Mouse (Mus musculus) megakaryocyte progenitor cell, adult 5-6 weeks (primary cell): Measurements from ENCODE around the gene Plch1. TPM values are rescaled to one million over a fixed set of nuclear protein-coding genes. Genes with fewer than 3 reads are reported as not detected.
A peak's percentile ranks its signal among the peaks of the same experiment; 100 is the strongest.

ENCODE experiments used
- ATAC-seq: replicated peaks from 2 replicates; pipeline ENCODE4 v1.8.0; 2016; ENCODE audit warnings: mild to moderate bottlenecking, moderate TSS enrichment, inconsistent platforms; ENCODE audit not compliant: poor library complexity
- total RNA-seq, 2 experiments: library from RNA; stranded (forward) in 1 of 2; stranded (reverse) in 1 of 2; fragments of 157-497, 149-512 nt in 1 of 2; fragments of 200-1000 nt in 1 of 2; gene quantifications; 2 replicates each; pipeline versions ENCODE4 v1.2.3 to v1.2.4; 2015 to 2017

Gene Plch1
- total RNA-seq, 2 experiments from 2014 or later: 0.44 TPM; not detected in 1

DNA sequence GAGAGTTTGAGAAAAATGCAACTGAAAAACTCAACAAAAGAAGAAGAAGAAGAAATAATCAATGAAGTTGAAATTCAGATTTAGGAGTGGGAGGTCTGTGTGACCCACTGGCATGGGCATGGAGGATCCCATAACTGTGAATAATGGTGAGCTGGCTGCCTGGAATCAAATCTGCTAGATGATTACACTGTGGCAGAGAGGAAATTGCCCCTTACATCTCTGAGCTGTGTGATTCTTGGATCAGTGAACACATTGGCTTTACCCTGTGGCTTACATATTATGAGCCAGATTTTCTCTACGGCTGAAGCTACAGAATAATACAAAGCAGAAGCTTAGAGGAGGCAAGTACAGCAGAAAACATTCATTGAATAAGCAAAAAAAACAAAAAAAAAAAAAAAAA is 170.9 kb downstream of the Plch1 start:
- ATAC-seq: no peak

DNA sequence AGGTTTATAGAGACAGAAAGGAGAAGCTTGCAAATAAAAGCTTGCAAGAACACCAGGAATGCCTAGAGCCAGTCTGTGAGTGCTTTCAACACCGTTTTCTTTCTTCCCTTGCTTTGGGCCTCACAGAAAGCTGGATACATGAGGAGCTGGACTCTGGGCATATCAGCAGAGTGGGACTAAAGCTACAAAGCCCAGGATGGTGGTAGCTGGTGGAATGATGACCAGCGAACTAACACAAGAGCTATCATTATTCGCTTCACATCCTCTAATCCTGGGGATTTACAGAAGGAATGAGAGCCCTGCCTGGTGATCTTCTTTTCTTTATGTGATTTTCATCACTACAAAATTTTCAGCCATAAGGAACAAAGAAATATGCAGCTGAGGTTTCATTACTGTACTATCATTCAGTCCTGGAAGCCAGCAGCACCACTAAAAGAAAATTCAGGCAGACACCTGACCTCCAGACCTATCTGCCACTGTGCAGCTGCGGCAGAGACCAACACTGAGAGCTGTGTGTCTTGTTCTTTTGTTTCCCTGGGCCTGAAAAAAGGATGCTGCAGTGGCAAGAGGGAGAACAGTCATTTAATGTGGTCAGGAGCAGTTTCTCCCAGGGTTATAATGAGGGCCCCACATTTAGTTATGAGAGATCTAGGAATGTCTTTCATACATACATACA is 172.5 kb downstream of the Plch1 start:
- ATAC-seq: no peak

DNA sequence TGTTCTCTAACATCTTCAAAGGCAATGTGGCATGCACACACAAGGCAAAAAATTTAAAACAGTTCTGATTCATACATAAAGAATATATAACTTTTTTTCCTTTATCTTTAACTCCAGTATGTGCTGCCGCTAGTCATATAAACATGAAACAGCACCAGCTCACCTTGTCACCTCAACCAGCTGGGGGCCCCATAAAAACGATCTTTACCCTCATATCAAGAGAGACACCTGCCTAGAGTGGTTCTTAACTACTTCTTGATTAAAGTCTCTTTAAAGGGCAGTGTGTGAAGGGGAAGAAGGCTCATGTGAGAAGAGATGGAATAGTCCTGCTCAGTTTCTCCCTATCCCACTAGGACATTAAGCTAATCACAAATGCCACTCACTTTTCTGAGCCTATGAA is 205.6 kb downstream of the Plch1 start:
- no peak for ATAC-seq

DNA sequence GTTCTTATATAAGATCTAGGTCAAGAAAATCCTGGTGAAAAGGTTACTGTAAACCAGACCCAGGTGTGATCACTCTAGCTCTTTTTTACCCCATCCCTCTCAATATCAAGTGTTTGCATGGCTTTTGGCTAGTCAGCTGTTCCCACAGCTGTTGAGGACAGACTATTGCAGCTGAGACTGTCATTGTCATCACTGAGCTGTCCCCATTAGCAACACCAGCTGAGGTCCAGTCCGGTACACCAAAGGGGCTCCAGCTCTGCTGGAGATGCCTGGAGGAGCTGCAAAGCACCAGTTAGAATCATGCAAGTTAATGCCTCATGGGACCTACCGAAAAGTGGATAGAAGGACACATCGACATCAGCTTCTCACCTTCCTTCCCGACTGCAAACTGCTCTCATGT is 206.5 kb downstream of the Plch1 start:
- ATAC-seq: no peak

DNA sequence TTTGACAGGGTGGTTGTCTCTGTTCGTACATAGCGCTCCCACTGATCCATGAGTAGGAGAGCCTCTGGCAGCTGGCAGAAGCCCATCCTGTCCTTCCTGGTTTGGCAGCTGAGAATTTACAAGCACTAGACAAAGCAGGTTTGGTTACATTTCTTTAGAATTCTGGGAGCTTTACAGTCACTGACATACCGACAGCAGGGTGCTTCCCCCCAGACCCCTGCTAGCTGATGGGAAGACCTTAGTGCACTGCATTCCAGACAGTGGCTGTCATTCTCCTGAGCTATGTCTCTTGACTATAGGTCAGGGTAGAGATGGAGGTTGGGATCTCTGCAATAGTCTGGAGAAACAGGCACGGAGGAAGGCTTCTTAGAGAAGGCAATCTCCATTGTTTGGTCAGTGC is 230.5 kb downstream of the Plch1 start:
- ATAC-seq: no peak

DNA sequence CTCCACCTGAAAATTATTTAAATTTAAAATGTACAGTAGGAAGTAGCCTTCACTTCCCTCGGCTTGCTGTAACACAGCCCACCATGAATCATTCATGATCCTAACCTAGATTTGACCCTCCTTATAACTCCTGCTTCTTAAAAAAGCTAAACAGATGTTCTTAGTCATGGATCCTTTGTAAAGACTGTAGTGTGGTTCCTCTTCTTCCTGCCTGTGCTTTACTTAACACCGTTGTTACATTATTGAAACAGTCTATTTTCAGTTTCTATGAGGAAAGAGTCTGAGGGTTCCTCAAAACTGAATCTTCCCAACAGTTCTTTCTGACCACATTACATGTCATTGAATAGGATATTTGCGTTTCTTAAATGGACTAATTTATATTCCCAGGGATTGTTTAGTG is 234.0 kb downstream of the Plch1 start:
- ATAC-seq: peak; percentile 83

DNA sequence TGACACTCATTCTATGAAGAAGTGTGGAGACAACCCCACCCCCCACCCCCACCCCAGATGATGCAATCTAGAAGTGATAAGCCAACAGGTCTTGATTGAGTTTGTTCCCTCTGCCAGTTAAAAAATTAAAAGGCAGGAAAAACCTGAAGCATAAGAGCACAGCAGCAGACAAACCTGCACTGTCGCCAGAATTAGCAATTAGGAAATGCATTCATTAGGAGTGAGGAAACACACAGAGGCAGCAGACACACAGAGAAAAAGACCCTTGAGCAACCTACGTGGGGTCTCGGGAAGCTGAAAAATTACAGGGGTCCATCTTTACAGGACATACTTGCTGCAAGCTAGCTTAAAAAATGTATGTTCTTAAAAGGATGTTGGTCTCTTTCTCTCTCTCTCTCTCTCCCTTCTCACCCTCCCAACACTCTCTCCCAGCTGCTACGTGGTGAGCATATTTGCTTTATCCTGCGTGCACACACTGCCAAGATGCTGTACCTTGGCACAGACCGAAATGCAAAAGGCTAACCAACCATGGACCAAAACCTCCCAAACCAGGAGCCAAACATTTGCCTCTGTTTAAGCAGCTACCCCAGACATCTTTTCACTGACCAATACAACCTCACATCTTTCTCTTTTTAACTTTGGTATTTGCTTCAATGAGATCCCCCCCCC is 234.6 kb downstream of the Plch1 start:
- ATAC-seq: no peak

Other genes with a start within 250 kb of the Plch1 start
- 3.3 and 3.4 TPM in 2 replicates for gene E130311K13Rik, start 30.0 kb upstream of the Plch1 start, total RNA-seq (2015)
- gene E130311K13Rik, start 30.0 kb upstream of the Plch1 start, total RNA-seq (2017): 5.9 and 6.7 TPM in 2 replicates
- 28.7 and 30.1 TPM in 2 replicates for gene Slc33a1, start 65.3 kb upstream of the Plch1 start, total RNA-seq (2015)
- gene Slc33a1, start 65.3 kb upstream of the Plch1 start, total RNA-seq (2017): 23.2 and 24.2 TPM in 2 replicates
- 53.2 and 54.4 TPM in 2 replicates for gene Gmps, start 76.6 kb upstream of the Plch1 start, total RNA-seq (2015)
- gene Gmps, start 76.6 kb upstream of the Plch1 start, total RNA-seq (2017): 49.4 and 55.3 TPM in 2 replicates
- gene Vmn2r1, start 182.1 kb upstream of the Plch1 start, total RNA-seq (2015): 0.02 TPM in 1 of 2 replicates, not detected in the other
- not detected in 2 replicates for gene Vmn2r1, start 182.1 kb upstream of the Plch1 start, total RNA-seq (2017)
- not detected in 2 replicates for gene Vmn2r2, start 242.5 kb upstream of the Plch1 start, total RNA-seq (2015)
- gene Vmn2r2, start 242.5 kb upstream of the Plch1 start, total RNA-seq (2017): not detected in 2 replicates